Mouse (Mus musculus) cerebellum, adult 9-11 months (tissue): ENCODE measurements around the gene Trip10.
"Not testable (repeated sequence)": the region's sequence is repeated elsewhere in the genome, so short reads cannot be mapped to it uniquely, and the experiment has no call there.

Experiments
- DNase-seq: peaks from one replicate; pipeline ENCODE4 v3.0.0; 2022

Trip10 gene

GRCm38 (mm10) chr17:57264972-57265945, 16.0 kb downstream of the Trip10 start:
- peak; percentile 87 for DNase-seq

- no peak for DNase-seq
Measured at GRCm38 (mm10) chr17:57267556-57268126, 18.4 kb downstream of the Trip10 start.

- DNase-seq, result no peak
Measured at GRCm38 (mm10) chr17:57271301-57271700, 22.0 kb downstream of the Trip10 start.

- DNase-seq, result no peak
Measured at GRCm38 (mm10) chr17:57273846-57274245, 24.6 kb downstream of the Trip10 start.

DNA sequence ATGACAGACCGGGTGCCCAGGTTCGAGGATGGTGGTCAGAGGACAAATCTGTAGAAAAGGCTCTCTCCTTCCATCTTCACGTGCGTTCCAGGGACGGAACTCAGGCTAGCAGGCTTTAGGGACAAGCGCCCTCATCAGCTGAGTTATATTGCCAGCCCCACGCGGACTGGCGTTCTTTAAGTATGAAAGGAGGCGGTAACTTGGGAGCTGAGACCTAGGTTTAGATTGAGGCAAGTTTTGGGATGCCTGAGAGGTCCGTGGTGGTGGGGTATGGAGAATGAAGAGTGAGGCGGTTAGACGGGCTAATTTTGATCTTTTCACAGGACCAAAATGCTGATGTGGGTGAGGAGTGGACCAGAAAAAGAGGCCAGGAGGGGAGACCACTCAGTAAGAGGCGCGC, 25.4 kb downstream of the Trip10 start:
- DNase-seq, result no peak

DNA sequence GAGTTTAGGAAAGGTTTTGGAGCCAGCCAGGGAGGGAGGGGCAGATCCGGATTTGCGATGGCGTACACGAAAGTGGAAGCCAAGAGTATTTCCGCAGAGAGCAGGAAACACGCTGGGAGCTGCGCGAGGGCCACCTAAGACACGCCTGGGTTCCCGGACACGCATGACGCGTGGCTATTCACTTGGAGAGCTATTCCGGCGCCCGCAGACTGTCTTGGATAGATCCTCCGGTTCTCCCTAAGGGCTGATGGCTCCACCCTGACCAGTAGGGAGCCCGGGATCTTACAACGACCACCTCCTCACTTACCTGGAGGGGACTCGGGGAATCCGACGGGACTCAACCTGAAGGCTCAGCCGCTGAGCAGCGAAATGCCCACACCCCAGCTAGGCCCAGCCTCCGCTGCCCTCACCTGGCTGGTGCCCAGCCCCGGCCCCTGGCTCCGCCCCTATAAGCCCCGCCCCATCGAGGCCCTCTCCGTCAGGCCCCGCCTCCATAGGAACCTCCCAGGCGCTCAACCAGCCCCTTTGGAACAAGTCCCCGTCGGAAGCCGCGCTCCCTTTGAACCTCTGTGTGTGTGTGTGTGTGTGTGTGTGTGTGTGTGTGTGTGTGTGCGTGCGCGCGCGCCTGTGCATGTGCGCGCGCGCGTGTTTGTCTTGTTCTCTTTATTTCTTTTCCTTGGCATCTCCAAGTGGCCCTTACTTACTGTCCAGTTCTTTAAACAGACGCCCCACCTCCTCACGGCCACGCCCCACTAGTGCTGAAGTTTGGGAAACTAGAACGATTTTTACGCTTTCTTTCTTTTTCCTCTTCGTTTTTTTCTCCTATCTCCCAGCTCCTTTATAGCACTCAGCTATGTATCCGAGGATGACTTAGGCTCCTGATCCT, 26.1 kb downstream of the Trip10 start:
- peak; percentile 87 for DNase-seq

DNA sequence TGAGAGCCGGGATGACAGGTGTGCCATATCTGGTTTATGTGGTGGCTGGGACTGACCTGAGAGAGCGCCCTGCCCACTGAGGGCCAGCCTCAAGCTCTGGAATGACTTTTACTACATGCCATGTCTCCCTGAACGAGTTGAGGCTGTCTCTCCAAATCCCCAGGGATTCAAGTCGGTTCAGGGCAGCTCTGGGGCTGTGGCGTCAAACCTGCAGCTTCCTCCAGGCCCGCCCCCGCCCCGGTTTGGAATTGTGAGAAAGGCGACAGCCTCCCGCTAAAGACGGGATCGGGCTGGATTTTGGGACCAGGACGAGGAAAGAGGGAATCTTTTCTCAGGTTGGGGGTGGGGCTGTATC, 26.7 kb downstream of the Trip10 start:
- peak; percentile 63 for DNase-seq

GRCm38 (mm10) chr17:57276634-57277121, 27.4 kb downstream of the Trip10 start:
- DNase-seq, result peak; percentile 84

DNA sequence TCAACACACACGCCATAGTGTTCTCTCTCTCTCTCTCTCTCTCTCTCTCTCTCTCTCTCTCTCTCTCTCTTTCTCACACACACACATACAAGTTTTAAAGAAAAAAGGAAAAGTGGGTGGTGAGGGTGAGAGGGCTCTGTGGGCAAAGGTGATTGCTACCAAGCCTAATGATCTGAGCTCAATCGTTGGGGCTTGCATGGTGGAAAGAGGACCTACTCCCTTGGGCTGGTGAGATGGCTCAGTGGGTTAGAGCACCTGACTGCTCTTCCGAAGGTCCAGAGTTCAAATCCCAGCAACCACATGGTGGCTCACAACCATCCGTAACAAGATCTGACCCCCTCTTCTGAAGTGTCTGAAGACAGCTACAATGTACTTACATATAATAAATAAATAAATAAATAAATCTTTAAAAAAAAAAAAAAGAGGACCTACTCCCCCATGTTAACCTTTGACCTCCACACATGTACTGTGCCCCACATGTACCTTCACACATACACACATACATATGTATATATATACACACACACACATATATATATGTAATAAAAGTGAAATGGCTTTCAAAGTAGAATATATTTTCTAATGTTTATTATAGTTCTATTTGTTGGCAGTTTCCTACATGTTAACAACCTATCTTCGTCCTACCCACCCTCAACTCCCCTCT, 28.5 kb downstream of the Trip10 start:
- not testable (repeated sequence) for DNase-seq

- no peak for DNase-seq
Measured at GRCm38 (mm10) chr17:57278537-57278936, 29.3 kb downstream of the Trip10 start.

DNA sequence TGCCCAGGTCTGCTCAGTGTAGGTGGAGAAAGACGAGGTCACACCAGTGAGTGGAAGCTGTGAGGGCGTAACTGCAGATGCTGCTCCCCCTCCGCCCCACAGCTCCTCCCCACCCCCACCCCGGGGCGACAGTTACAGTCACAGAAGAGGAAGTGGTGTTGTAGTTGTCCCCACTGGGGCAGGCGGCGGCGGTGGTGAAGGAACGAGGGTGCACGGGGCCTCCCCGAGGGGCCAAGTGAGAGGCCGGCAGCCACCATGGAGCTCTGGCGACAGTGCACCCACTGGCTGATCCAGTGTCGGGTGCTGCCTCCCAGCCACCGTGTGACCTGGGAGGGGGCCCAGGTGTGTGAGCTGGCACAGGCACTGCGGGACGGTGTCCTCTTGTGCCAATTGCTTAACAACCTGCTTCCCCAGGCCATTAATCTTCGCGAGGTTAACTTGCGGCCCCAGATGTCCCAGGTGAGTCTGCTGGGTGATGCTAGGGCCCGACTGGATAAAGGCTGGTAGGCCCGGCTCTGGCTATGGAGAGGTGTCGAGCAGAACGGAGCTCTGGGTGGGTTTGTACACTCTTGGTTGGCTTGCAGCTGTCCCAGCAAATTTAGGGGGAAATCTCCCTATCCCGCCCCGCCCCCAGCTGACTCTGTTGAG, 29.8 kb downstream of the Trip10 start, which contains the start of gene Vav1:
Vav1 (plus strand) TSS at position 158 of the 648 bp plus-strand sequence.
- DNase-seq, result peak; percentile 44

GRCm38 (mm10) chr17:57279591-57280224, 30.5 kb downstream of the Trip10 start:
- no peak for DNase-seq

DNA sequence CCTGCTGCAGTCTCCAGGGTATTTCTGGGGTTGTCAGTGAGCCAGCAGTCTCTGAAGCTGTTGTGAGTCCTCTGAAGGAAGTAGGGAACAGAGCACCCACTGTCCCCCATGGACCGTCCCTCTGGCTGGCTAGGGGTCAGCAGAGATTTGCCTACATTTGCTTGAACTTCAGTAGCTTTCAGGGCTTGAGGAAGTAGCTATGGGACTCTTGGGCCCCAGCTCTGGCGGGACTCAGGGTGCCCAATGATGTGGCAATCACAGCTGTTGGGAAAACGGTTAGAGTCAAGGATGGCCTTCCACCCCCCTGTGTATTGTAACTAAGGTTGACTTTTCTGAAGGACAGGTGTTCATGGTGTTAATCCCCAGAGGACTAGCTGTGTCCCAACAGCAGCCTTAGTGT, 31.2 kb downstream of the Trip10 start:
- no peak for DNase-seq

- DNase-seq, result no peak
Measured at GRCm38 (mm10) chr17:57283906-57284305, 34.7 kb downstream of the Trip10 start.

DNA sequence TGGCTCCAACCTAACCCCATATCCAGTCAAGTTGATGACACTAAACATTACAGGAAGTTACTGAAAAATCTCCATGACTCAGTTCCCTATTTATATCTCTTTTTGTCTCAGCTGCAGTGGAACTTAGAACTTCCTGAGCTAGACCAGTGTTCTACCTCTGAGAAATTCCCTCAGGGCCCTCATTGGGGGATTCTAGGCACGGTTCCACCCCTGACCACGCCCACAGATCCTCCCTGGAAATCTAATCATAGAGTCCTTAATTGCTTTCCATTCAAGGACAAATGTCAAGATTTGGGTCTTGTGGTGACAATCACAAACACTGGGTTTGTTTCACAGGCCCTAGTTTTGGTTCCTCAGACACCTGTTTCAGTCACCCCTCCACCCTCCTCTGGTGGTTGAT, 35.8 kb downstream of the Trip10 start:
- no peak for DNase-seq

DNA sequence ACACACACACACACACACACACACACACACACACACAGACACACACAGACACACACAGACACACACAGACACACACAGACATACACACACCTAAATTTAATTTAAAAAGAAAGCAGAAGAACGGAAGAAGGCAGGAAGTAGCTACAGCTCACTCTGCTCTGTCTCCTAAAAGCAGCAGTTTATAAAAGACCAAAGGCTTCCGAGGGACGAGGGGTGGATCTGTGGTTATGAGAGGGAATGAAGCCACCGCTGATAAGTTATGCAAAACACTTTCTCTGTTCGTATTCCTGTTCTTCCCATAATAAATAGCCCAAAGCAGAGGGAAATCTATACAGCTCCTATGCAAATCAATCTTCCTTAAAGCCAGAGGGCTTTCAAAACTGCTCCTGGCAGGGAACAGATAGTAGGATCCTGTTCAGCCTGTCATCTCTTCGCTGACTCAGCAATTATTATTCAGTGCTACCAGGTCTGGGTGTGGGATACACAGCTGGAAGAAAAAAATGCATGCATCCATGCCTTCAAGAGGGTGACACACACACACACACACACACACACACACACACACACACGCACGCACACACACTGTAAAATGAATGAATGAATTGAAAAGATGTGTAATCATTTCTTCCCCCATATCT, 37.6 kb downstream of the Trip10 start:
- DNase-seq, result no peak

DNA sequence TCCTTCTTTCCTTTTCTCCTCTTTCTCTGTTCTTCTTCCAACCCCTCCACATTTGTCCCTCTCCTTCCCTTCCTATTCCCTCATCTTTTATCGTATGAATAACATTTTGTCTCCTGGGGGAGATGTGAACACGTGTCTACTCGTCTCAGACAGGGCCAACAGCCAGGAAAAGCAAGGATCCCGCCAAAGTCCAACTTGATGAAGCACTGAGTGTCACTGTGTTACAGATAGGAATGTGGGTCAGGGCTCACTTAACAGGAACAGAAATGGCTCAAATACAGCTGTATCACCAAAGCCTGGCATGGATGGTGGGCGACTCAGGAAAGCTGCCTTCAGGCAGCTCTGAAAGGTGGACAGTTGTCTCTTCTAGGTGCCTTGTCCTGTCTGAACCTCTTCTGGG, 40.0 kb downstream of the Trip10 start:
- DNase-seq, result no peak

DNA sequence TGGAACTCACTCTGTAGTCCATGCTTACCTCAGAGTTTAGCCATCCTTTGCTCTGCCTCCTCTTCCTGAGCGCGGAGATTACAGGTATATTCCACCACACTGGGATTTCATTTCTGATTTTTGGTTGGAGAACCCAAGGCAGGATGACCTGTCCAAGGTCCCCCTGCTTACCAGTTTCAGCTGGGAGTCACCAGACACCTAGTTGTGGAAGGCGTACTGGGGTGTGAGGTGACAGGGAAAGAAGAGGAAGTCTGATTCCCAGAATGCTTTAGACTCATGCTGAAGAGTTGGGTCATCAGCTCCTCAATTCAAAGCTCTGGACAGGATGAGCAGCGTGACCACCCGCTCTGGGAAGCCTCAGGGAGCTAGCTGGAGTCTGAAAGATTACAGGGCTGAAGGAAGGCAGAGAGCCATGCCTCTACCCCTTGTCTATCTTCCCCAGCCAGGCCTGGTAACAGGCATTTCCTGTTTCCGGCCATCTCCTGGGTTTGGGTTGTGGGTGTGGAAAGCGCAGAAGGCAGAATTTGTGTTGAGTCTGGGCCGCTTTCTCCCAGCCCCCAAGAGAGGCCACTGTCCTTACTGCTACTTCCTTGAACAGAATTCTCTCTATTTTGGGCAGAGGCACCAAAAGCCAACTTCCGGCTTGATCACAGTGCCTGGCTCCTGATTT, 40.9 kb downstream of the Trip10 start:
- no peak for DNase-seq

DNA sequence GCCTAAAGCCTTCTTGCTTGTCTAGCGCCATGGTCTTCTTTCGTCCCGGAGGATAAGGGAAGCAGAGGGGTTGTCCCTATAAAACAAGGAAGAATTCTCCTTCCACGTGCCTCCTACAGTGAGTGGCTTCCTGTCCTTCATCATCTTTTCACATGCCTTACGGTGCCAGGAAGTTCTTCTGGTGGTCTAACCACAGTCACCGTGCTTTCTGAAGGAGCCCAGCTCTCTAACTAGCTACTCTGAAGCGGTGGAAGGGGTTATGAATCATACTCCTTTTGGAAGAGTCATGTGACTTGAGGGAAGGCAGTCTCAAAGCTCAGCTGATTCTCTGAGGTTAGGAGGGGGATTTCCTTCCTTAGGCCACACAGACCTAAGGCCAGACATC, 41.4 kb downstream of the Trip10 start:
- no peak for DNase-seq

DNA sequence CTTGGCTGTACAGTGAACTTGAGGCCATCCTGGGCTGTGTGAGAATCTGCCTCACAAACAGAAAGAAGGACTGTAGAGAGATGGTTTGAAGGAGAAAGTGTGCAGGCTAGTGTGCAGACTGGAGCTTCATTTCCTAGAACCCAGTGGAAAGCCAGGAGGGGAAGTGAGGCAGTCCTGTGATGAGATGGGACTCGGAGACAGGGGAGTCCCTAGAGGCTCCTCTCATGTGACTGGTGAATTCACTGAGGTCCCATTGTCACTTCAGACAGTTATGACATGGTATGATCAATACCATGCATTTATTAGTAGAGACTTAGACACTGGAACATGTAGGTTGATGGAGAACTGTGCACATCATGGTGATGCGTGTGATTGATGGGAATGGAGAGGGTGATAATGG, 43.0 kb downstream of the Trip10 start:
- no peak for DNase-seq
